Mouse (Mus musculus): ENCODE measurements around the gene Ndufa13. TPM values are rescaled to one million over a fixed set of nuclear protein-coding genes. Genes with fewer than 3 reads are reported as not detected.

Ndufa13 gene
- polyA plus RNA-seq, 1 experiment, result 277 TPM

- Histone ChIP-seq H3K4me2 (ENCODE audit: low read depth) (peak overlapping the region; percentile 50), H3K36me3 (ENCODE audit: control insufficient read depth, insufficient read depth) (no peaks in the 10 kb centered on the region), H3K79me2 (ENCODE audit: control insufficient read depth, insufficient read depth) (peaks cover 80% of the 10 kb centered on the region), H3K27me3 (ENCODE audit: control insufficient read depth, insufficient read depth, insufficient read length) (no peaks in the 10 kb centered on the region), H3ac (ENCODE audit: control insufficient read depth, insufficient read length) (no peak overlapping the region), H3K4me3 (no peak overlapping the region)
- TF ChIP-seq POLR2AphosphoS2 (IDR thresholded peaks at IDR 0.05; ENCODE audit: insufficient read length, low read depth) (no peak), MYOD1 (IDR thresholded peaks at IDR 0.05; ENCODE audit: control insufficient read depth in 1 of 3, insufficient read length in 2 of 3, low read depth in 2 of 3) (no peak), CEBPB (IDR thresholded peaks at IDR 0.05; ENCODE audit: insufficient read depth, poor library complexity, severe bottlenecking) (no peak), E2F4 (IDR thresholded peaks at IDR 0.05; ENCODE audit: insufficient read depth) (no peak), TCF3 (IDR thresholded peaks at IDR 0.05; ENCODE audit: insufficient read length, low read depth) (no peak), SRF (IDR thresholded peaks at IDR 0.05; ENCODE audit: control insufficient read depth, insufficient read length, low read depth) (no peak), POLR2A (IDR thresholded peaks at IDR 0.05; ENCODE audit: insufficient read length, low read depth) (no peak), MYOG (IDR thresholded peaks at IDR 0.05; ENCODE audit: control insufficient read depth in 1 of 3, insufficient read depth in 1 of 3, insufficient read length in 2 of 3, low read depth in 2 of 3) (no peak), USF1 (IDR thresholded peaks at IDR 0.05; ENCODE audit: low read depth) (no peak), MAX (IDR thresholded peaks at IDR 0.05; ENCODE audit: low read depth) (no peak), REST (IDR thresholded peaks at IDR 0.05; ENCODE audit: insufficient read depth, insufficient read length) (no peak), TCF12 (IDR thresholded peaks at IDR 0.05; ENCODE audit: insufficient read depth, poor library complexity, severe bottlenecking) (no peak)
Measured at GRCm38 (mm10) chr8:69934582-69934981, 32.2 kb upstream of the Ndufa13 start.

GRCm38 (mm10) chr8:69933811-69934210 lies 31.5 kb upstream of the Ndufa13 start:
- no peak overlapping the region for H3ac ChIP-seq (ENCODE audit: control insufficient read depth, insufficient read length)
- H3K79me2 ChIP-seq (ENCODE audit: control insufficient read depth, insufficient read depth), result peaks cover 82% of the 10 kb centered on the region
- H3K4me2 ChIP-seq (ENCODE audit: low read depth), result peak overlapping the region; percentile 50
- no peaks in the 10 kb centered on the region for H3K36me3 ChIP-seq (ENCODE audit: control insufficient read depth, insufficient read depth)
- no peak overlapping the region for H3K4me3 ChIP-seq
- no peaks in the 10 kb centered on the region for H3K27me3 ChIP-seq (ENCODE audit: control insufficient read depth, insufficient read depth, insufficient read length)
- TF ChIP-seq REST (IDR thresholded peaks at IDR 0.05; ENCODE audit: insufficient read depth, insufficient read length), result no peak
- TF ChIP-seq MYOD1 (IDR thresholded peaks at IDR 0.05; ENCODE audit: control insufficient read depth in 1 of 3, insufficient read length in 2 of 3, low read depth in 2 of 3), result no peak
- TF ChIP-seq MYOG (IDR thresholded peaks at IDR 0.05; ENCODE audit: control insufficient read depth in 1 of 3, insufficient read depth in 1 of 3, insufficient read length in 2 of 3, low read depth in 2 of 3), result no peak
- TF ChIP-seq POLR2AphosphoS2 (IDR thresholded peaks at IDR 0.05; ENCODE audit: insufficient read length, low read depth), result no peak
- no peak for TF ChIP-seq TCF12 (IDR thresholded peaks at IDR 0.05; ENCODE audit: insufficient read depth, poor library complexity, severe bottlenecking)
- TF ChIP-seq CEBPB (IDR thresholded peaks at IDR 0.05; ENCODE audit: insufficient read depth, poor library complexity, severe bottlenecking), result no peak
- TF ChIP-seq MAX (IDR thresholded peaks at IDR 0.05; ENCODE audit: low read depth), result no peak
- TF ChIP-seq SRF (IDR thresholded peaks at IDR 0.05; ENCODE audit: control insufficient read depth, insufficient read length, low read depth), result no peak
- TF ChIP-seq TCF3 (IDR thresholded peaks at IDR 0.05; ENCODE audit: insufficient read length, low read depth), result no peak
- TF ChIP-seq USF1 (IDR thresholded peaks at IDR 0.05; ENCODE audit: low read depth), result no peak
- TF ChIP-seq E2F4 (IDR thresholded peaks at IDR 0.05; ENCODE audit: insufficient read depth), result no peak
- no peak for TF ChIP-seq POLR2A (IDR thresholded peaks at IDR 0.05; ENCODE audit: insufficient read length, low read depth)

- no peaks in the 10 kb centered on the region for H3K27me3 ChIP-seq (ENCODE audit: control insufficient read depth, insufficient read depth, insufficient read length)
- H3ac ChIP-seq (ENCODE audit: control insufficient read depth, insufficient read length), result no peak overlapping the region
- H3K36me3 ChIP-seq (ENCODE audit: control insufficient read depth, insufficient read depth), result peaks cover 6% of the 10 kb centered on the region
- no peak overlapping the region for H3K4me2 ChIP-seq (ENCODE audit: low read depth)
- H3K4me3 ChIP-seq, result no peak overlapping the region
- peaks cover 84% of the 10 kb centered on the region for H3K79me2 ChIP-seq (ENCODE audit: control insufficient read depth, insufficient read depth)
- no peak for TF ChIP-seq TCF12 (IDR thresholded peaks at IDR 0.05; ENCODE audit: insufficient read depth, poor library complexity, severe bottlenecking)
- TF ChIP-seq TCF3 (IDR thresholded peaks at IDR 0.05; ENCODE audit: insufficient read length, low read depth), result no peak
- no peak for TF ChIP-seq CEBPB (IDR thresholded peaks at IDR 0.05; ENCODE audit: insufficient read depth, poor library complexity, severe bottlenecking)
- TF ChIP-seq REST (IDR thresholded peaks at IDR 0.05; ENCODE audit: insufficient read depth, insufficient read length), result no peak
- TF ChIP-seq POLR2A (IDR thresholded peaks at IDR 0.05; ENCODE audit: insufficient read length, low read depth), result no peak
- TF ChIP-seq POLR2AphosphoS2 (IDR thresholded peaks at IDR 0.05; ENCODE audit: insufficient read length, low read depth), result no peak
- TF ChIP-seq MYOG (IDR thresholded peaks at IDR 0.05; ENCODE audit: control insufficient read depth in 1 of 3, insufficient read depth in 1 of 3, insufficient read length in 2 of 3, low read depth in 2 of 3), result no peak
- TF ChIP-seq USF1 (IDR thresholded peaks at IDR 0.05; ENCODE audit: low read depth), result no peak
- TF ChIP-seq MAX (IDR thresholded peaks at IDR 0.05; ENCODE audit: low read depth), result no peak
- no peak for TF ChIP-seq MYOD1 (IDR thresholded peaks at IDR 0.05; ENCODE audit: control insufficient read depth in 1 of 3, insufficient read length in 2 of 3, low read depth in 2 of 3)
- TF ChIP-seq E2F4 (IDR thresholded peaks at IDR 0.05; ENCODE audit: insufficient read depth), result no peak
- no peak for TF ChIP-seq SRF (IDR thresholded peaks at IDR 0.05; ENCODE audit: control insufficient read depth, insufficient read length, low read depth)
Measured at GRCm38 (mm10) chr8:69926901-69927300, 24.5 kb upstream of the Ndufa13 start.

GRCm38 (mm10) chr8:69923986-69924385 lies 21.6 kb upstream of the Ndufa13 start:
- Histone ChIP-seq H3ac (ENCODE audit: control insufficient read depth, insufficient read length) (no peak overlapping the region), H3K36me3 (ENCODE audit: control insufficient read depth, insufficient read depth) (peaks cover 6% of the 10 kb centered on the region), H3K79me2 (ENCODE audit: control insufficient read depth, insufficient read depth) (peaks cover 69% of the 10 kb centered on the region), H3K4me2 (ENCODE audit: low read depth) (no peak overlapping the region), H3K4me3 (no peak overlapping the region), H3K27me3 (ENCODE audit: control insufficient read depth, insufficient read depth, insufficient read length) (no peaks in the 10 kb centered on the region)
- TF ChIP-seq TCF3 (IDR thresholded peaks at IDR 0.05; ENCODE audit: insufficient read length, low read depth), result no peak
- TF ChIP-seq POLR2AphosphoS2 (IDR thresholded peaks at IDR 0.05; ENCODE audit: insufficient read length, low read depth), result no peak
- no peak for TF ChIP-seq SRF (IDR thresholded peaks at IDR 0.05; ENCODE audit: control insufficient read depth, insufficient read length, low read depth)
- TF ChIP-seq MAX (IDR thresholded peaks at IDR 0.05; ENCODE audit: low read depth), result no peak
- TF ChIP-seq TCF12 (IDR thresholded peaks at IDR 0.05; ENCODE audit: insufficient read depth, poor library complexity, severe bottlenecking), result no peak
- no peak for TF ChIP-seq USF1 (IDR thresholded peaks at IDR 0.05; ENCODE audit: low read depth)
- TF ChIP-seq REST (IDR thresholded peaks at IDR 0.05; ENCODE audit: insufficient read depth, insufficient read length), result no peak
- no peak for TF ChIP-seq MYOG (IDR thresholded peaks at IDR 0.05; ENCODE audit: control insufficient read depth in 1 of 3, insufficient read depth in 1 of 3, insufficient read length in 2 of 3, low read depth in 2 of 3)
- no peak for TF ChIP-seq POLR2A (IDR thresholded peaks at IDR 0.05; ENCODE audit: insufficient read length, low read depth)
- TF ChIP-seq E2F4 (IDR thresholded peaks at IDR 0.05; ENCODE audit: insufficient read depth), result no peak
- TF ChIP-seq MYOD1 (IDR thresholded peaks at IDR 0.05; ENCODE audit: control insufficient read depth in 1 of 3, insufficient read length in 2 of 3, low read depth in 2 of 3), result no peak
- TF ChIP-seq CEBPB (IDR thresholded peaks at IDR 0.05; ENCODE audit: insufficient read depth, poor library complexity, severe bottlenecking), result no peak

All from myocyte (in vitro differentiated cells).